Mouse (Mus musculus): ENCODE data around the gene Tctn1.
"Not testable (repeated sequence)": the region's sequence is repeated elsewhere in the genome, so short reads cannot be mapped to it uniquely, and the experiment has no call there.

Gene Tctn1

DNA sequence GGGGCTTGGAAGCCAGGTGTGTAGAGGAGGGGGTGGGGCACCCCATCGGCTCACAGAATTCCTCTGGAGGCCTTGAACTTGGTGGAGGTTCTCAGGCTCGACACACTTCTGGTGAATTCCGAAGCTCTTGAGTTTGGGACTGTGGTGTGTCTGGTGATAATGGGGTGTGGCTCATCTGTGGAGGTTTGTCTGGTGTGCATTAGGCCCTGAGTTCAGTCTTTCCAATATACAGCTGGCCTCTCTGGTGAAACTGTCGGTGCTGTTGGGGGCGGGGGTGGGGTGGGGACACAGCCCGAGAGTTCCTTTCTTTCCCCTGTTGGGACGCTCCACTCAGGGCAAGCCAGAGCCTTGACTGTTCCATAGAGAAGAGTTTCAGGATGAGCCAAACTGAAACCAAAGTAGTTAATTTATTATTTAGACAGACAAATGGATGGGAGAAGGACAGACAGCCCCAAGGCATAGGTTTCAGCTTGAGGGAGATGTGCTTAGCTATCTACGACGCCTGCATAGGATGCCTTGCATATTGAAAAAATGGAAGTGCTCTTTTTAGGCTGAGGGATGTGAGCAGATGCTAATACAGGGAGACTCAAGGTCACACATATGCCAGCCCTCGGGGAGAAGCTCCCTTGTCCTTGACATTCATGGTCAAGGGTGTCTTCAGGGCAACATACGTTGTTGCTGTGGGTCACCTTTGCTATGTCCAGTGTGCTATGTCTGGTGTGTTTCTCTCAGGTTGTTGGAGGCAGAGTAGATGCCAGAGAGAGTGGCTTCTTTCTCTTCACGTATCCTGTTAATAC, 46.0 kb downstream of the Tctn1 start:
- DNase-seq: no peak

DNA sequence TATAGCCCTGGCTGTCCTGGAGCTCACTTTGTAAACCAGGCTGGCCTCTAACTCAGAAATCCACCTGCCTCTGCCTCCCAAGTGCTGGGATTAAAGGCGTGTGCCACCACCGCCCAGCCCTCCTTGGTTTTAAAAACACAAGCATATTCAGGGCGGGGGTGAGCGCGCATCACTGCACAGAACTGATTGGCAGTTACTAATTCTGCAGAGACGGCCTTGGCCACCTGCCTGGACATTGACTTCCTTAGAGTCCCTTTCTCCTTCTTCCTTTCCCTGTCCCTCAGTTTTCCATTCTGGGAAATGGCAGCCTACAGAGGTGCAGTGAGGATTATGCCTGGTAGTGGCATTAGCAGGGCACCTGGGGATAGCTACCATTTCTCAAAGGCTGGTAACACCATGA, 46.6 kb downstream of the Tctn1 start:
- DNase-seq: no peak

DNA sequence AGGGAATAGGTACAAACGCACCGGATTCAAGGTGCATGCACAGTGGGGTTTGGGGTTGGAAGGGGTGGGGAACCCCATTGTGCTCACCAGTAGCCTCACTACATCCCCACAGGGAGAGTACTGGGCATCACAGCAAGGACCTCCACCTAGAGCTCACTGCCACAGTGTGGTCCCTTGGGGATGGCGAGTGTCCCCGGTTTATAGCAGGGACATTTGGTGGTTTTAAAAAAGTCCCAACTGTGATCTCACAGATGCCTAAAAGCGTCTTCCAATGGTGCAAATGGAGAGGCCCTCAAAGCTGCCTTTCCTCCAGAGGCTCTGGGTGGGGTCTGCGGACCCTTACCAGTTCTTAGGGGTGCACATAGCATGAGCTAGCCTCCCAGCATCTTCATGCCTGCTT, 50.4 kb downstream of the Tctn1 start:
- DNase-seq: no peak

DNA sequence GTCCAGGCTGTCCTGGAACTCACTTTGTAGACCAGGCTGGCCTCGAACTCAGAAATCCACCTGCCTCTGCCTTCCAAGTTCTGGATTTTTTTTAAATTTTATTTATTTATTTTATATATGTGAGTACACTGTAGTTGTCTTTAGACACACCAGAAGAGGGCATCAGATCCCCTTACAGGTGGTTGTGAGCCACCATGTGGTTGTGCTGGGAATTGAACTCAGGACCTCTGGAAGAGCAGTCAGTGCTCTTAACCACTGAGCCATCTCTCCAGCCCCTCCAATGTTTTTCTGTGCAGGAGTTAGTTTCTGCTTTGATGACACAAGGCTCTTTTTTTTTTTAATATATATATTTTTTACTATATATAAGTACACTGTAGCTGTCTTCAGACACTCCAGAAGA, 51.4 kb downstream of the Tctn1 start:
- not testable (repeated sequence) for DNase-seq

DNA sequence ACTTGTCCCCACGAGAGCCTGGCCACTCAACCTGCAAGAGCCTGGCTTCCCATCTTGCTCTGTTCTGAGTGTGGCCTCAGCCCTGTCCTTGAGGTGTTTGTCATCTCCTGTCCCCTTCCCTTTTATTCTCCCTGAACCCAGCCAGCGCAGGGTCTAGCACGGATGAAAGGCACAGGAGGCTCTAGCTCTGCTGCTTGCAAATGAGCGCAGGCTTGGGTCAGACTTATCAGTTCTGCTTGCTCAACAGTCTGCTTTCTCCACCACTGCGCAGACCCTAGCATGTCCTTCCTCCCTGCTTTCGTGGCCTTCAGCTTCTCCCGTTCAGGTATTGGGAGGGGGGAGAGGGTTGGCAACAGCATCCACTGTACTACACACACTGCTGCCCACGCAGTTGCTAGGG, 52.1 kb downstream of the Tctn1 start:
- no peak for DNase-seq

DNA sequence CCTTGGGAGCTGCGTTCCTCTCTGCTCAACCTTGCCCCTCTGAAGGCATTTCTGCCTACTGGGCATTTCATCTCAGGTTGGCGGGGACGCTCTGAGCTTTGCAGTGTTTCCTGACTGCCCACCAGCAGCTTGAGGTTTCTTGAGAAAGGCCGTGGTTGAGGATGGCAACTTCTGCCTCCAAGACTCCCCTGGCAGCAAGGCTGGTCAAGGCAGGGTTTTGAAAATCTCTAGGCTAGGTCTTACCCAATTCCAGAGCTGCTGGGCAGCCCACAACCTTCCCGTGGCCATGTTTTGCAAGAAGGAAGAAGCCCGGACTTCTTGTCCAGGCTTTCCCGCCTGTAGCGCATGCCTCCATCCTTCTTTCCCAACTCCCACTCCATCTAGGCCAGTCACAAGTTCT, 53.4 kb downstream of the Tctn1 start:
- DNase-seq: no peak

DNA sequence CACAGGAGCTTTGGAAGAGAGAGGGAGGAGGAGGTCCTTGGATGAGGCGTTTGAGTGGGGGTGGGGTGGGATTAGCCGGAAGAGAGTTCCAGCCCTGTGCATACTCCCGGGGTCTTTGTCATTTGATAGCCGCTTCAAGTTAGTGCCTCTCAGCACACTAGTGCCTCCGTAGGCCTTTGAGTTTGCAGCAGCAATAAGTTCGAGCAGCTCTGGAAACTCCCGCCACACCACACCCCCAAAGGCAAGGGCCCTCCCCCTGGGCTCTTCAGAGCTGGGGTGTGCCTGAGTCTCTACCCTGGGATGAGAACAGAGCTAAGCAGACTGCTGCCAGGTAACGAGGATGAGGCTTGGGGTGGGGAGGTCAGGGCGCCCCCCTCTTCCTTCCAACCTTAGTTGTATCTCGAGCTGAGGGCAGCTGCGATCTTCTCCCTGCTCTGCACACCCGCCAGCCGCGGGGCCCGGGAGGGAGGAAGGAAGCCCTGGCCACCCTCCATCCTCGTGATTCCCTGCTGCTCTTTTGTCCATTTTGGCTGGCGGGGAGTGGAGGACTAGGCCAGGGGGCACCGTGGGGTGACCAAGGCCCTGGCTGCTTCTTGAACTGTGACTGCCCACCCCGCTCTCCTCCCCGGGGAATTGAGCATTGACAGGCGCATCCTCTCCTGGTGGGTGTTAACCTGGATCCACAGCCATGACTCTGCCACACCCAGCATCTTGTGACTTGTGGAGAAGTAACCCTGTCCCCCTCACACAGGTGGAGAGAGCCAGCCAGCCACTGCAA, 54.5 kb downstream of the Tctn1 start:
- peak in 1 of 2 experiments; percentile 15 for DNase-seq

DNA sequence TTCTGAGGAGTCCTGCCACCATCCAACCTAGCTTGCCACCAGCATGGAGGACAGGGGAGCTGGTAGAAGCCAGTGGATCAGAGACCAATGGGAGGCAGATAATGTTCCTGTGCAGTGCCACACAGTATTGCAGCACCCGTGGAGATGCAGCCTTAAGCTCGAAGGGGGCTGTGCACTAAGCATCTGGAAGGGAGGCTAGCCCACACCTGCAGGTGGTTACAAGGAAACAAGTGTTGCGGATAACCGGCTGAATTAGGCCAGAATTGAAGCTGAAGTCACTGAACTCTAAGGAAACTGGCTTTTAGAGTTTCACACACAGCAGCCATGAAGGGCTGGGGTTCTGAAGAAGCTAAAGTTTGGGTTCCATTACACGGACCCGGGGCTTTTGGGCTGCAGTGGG, 55.4 kb downstream of the Tctn1 start:
- no peak for DNase-seq

DNA sequence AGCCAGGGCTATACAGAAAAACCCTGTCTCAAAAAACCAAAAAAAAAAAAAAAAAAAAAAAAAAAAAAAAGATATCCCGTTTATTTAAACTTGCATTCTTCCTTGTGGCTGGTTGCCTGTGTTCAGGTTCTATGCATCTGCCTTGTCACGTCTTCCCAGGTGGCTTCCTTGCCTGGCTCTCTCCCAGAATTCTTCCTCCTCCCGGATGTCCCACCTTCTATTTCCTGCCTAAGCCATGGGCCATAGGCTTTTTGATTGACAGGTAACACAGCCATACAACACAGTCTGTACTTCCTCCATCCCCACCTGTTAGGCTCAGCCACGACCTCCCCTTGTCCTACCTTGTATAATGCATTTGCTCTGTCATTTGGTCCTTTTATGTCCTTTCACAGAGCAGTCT, 57.8 kb downstream of the Tctn1 start, which contains the start of gene Hvcn1:
Gene Hvcn1, plus strand, starts transcription at position 330 of the 400 bp plus-strand sequence.
- no peak for DNase-seq

DNA sequence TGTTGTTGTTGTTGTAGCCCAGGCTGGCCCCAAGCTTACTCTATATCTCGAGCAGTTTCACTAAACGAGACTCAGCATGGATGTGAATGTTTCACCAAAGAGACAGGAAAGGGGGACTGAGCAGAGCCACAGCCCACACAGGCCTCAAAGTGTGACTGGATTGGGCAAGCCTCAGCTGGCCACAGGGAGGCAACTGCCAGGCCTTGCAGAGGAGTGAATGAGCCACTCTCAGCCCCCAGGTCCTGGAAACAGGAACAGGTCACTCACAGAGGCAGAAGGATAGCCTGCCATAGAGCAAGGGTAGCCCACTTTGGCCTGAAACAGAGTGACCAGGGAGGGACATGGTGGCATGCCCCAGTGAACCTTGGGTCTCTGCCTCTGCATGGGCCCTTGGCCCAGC, 60.1 kb downstream of the Tctn1 start:
- no peak for DNase-seq

DNA sequence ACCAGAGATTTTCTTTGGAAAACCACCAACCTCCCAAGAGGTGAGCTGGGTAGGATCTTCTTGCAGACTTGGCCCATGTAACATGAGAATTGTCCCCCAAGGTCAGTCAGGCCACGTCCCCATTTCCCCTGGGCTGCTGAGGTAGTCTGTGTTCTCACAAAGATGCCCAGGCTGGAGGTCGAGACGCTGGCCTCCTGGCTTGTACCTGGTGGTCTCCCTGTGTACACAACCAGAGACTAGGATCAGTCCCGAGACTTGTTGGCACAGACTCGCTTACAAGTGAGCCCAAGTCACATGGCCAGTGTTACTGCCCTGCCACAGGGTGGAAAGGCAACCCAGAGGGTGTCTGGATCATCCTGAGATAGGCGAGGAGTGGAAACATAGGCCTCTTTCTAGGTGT, 62.4 kb downstream of the Tctn1 start:
- no peak for DNase-seq

DNA sequence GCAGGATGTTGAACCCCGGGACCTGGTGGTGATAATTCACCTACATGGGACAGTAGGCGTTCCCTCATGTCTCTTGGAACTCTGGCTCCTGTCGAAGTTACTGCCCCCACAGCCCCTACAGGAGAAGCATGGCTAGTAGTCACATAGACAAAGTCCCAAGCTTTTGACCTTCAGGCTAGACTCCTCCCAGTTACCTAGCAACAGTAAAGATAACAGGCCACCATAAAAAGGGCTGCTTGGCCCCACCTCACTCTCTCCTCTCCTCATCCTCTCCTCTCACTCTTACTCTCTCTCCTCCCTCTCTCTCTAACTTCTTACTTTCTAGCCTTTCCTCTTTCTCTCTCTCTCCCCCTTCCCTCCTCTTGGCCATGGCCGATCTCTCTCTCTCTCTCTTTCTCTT, 63.4 kb downstream of the Tctn1 start:
- no peak for DNase-seq

DNA sequence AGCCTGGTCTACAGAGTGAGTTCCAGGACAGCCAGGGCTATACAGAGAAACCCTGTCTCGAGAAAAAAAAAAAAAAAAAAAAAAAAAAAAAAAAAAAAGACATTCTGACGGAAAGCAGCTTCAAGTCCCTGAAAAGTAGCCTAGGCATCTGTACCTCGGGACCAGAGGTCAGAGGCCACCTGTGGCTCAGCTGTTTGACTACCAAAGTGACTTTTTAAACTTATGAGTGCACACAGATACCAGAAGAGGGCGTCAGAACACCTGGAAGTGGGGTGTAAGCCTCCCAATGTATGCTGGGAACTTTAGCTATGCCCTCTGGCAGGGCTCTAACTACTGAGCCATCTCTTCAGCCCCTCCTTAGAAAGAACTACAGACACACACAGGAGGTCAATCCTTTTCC, 71.9 kb downstream of the Tctn1 start:
- no peak for DNase-seq

DNA sequence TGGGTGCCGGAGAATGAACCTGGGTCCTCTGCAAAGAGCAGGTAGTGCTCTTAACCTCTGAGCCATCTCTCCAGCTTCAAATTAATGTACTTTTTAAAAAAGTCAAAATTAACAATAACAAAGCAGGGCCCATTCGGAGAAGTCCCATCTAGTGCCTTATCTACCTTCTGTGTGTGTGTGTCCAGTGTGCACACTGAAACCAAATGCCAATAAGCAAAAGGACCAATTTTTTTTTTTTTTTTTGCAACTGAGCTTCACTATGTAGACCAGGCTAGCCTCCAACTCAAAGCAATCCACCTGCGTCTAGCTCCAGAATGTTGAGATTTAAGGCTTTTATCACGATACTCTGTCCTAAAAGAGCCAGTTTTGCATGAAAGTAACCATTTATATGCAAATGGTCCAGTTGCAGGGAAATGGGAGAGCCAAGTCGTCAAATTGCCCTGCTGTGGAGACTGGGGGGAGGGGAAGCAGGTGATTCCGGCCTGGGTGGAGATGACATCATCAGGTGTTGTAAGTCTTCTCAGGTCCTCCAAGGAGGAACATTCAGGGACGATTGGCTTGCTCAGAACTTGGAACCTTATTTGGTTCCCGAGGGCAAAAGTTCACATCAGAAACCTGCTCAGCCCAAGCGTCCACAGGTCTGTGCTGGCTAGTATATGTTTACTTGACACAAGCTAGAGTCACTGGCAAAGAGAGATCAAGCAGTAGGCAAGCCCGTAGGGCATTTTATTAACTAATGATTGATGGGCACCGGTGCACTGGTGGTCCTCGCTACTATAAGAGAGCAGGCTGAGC, 72.8 kb downstream of the Tctn1 start:
- DNase-seq: no peak

DNA sequence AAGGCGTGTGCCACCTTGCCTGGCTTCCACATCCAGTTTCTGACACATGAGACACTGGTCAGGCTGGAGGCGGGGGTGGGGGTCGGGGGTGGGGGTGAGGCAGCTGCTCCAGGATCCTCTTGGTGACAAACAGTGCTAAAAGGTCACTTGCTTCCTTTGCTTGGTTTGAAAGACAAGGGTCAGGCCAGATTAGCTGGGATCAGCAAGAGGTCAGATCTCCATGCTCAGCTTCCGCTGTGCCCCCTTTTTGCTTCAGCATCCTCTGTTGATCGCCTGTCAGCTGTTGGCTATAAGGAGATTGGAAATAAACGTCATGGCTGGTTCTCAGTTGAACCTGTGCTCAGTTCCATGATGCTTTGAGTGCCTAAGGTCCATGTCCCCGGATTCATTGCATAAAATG, 73.8 kb downstream of the Tctn1 start:
- DNase-seq: no peak

DNA sequence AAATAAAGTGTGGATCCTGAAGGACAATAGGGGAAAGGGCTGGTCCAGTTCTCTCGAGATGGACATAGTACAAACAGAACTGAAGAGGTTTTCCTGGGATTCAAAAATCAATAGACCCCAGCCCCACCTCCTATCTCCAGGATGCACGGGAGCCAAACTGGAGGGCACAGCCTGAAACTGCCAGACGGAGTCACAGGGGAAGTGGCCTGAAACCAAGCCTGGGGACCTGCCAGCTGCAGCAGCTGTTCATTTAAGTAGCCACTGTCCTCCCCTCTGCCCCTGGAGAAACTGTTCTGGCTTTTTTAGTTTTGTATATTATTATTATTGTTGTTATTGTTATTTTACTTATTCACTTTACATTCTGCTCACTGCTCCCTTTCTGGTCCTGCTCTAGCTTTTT, 75.1 kb downstream of the Tctn1 start:
- no peak for DNase-seq
